Mouse (Mus musculus) cerebellum, postnatal 4 days (tissue): ENCODE measurements at regions not wholly inside any gene's neighbourhood (a gene's known extent, or its start where the extent isn't known, plus 50 kb on each side); places are given as distances from the start of the nearest gene placed in this dataset.
"Not testable (repeated sequence)": the region's sequence is repeated elsewhere in the genome, so short reads cannot be mapped to it uniquely, and the experiment has no call there.

Source experiments
- DNase-seq, 2 experiments: peaks; one replicate each; pipeline ENCODE4 v3.0.0; 2022; ENCODE audit warnings: low spot score in 2 of 2, mixed read lengths in 1 of 2

DNA sequence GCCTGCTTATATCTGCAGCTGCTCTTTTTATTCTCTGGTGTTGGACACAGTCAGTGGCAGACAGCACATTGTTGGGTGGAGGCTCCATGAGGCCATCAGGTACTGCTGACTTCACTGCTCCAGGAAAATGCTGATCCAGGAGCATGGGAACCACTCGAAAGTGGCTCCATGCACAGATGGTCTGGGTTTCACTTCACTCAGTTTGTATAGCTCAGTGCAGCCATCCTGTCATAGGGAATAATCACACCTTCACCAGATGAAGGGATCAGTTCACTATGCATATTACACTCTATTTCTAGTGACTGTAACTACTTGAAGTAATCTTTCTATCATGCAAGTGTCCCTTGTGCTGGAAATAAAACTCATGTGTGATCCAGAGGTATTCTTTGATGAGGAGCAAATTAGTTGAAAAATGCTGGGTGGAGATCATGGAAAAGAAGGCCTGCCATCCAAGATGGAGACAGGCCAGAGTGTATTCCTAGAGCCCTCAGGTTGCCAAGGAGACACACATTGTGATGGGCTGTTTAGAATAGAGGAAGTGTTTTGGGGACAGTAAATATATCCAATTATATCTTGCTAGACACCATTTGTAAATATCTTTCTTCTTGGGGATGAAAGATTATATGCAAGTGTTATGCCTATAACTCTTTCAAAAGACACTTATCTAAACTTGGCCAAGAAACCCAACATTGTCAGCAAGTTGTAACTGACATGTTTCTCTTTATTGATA, 103.7 kb upstream of the Arhgap42 start:
- no peak for DNase-seq

DNA sequence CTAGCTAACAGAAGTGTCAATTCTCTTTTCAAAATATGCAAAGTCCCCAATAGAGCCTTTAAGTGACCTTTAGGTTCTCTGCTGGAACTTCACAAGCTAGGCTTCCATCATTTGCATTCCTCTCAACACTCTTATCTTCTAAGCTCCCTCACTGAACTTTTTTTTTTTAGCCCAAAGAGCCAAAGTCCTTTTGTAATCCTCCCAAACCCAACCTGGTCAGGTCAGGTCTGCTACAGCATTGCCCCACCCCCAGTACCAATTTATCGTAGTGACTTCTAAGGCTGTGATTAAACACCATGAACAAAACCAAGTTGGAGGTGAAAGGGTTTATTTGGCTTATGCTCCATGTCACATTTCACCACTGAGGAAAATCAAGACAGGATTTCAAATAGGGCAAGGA, 79.7 kb upstream of the Arhgap42 start:
- DNase-seq, result no peak

DNA sequence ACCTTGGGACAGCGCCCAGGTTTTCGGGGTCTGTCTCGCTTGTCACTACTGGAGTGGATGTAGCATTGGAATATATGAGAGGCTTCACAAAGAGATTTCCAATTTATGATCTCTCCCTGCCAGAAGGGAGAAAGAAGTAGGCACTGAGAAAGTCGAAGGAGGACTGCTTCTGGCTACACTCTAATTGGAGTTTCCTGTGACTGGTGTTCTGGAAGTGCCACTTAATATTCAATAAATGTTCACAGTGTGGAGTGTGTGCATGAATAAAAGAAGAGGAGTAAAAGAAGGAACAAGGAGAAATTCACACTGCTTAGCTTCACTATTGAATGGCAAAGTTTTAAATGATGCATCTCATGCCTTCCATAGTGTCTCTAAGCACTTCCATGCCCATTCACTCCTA, 77.1 kb upstream of the Arhgap42 start:
- no peak for DNase-seq

DNA sequence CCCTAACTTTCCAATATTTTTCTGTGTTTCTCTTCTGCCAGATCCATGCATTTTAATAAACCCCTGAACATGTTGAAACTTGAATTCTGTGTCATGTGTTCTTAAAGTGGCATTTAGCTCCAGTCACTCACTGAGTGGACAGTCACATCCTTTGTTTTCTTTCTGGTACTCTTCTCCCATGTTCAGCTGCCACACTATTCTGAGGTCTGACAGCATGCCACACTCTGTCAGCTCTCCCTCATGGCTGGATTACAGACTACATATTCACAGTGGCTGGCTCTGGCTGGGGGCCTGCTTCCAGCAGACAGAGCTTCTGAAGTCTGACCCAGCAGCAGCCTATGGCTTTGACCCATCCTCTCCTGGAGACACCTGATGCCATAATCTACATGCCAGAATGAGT, 73.4 kb upstream of the Arhgap42 start:
- no peak for DNase-seq

DNA sequence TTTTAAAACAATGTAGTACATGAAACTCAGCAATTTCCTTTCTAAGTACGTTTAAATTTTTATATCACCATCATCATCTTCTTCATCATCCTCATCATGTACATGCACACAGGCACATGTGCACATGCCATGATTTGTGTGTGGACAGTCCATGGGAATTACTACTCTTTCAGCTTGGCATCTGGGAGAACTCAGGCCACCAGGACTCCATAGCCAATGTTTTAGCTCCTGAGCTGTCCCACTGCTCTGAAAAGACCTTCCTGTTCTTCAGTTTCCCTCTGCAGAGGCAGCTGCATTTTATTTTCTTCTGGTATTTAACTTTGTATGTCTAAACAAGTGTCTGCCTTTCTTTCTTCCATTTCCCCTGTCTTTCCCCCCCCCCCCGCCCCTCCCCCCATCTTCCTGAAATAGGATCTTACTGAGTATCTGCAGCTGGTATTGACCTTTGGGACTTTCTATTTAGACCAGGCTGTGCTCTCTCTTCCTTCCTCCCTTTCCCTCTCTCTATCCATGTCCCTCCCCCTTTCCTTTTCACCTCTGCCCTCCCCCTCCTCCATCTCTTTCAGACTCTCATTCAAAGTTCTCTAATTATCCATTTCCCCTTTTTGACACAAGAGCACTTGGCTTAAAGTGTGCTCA, 72.8 kb upstream of the Arhgap42 start:
- DNase-seq, result no peak

DNA sequence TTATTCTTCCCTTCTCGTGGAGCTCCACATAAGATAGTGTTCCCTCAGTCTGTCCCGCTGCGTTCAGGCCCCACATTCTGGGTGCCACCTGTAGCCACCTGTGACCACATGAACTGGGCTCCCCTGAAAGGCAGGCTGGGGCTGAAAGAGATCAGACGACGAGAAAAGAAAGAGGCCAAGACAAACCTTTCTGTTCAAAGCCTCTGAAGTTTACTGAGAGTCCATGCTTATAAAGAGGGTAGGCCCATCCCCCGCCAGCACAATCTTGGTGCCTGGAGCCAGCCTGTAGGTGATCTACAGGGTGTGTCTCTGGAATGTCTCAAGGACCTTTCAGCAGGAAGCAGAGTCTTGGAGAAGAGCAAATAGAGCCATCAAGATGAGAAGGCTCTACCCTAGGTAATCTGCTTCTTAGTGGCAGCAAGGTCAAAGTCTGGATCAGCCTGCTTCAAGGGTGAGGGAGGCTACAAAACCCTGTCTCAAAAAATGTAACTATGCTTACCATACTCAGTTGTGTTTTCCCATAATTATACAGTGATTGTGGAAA, 72.2 kb upstream of the Arhgap42 start:
- not testable (repeated sequence) for DNase-seq

DNA sequence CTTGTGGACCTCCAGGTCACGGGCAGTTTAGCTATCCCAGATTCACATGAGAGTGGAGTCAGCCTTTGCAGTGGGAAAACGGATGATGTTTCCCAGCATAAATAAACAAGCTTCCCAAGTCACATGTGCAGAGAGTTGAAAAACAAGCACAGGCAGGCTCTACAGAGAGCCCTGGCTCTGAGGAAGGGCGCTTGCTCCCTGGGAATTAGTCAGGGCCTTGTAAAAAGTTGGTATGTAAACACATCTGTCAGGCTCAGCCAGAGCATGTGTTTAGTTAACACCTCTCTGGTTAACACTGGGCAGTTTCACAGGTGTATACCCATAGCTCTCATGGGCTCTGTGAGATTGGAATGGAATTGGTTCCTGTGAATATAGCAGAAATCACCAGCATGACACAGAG, 51.9 kb upstream of the Arhgap42 start:
- DNase-seq, result no peak

DNA sequence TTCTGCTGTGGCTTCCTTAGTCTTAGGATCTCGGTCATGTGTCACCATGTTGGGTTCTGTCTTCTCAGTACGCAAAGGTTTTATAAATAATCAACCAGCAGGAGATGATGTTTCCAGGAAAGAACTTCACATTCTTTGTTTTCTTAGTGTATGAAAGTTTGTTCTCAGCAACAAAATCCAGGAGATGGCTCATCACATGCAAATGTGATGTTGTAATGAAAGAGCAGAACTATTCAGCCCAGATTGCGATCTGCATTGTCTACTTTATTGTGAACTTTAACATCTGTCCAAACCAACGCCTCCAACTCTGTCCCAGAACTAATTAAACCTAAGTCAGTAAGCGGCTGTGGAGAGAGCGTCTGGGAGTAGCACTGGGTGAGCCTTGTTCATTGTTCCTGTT, 50.7 kb upstream of the Arhgap42 start:
- DNase-seq, result no peak
